Mouse (Mus musculus): ENCODE measurements around the gene Cldn13. TPM values are rescaled to one million over a fixed set of nuclear protein-coding genes. Genes with fewer than 3 reads are reported as not detected.
A peak's percentile ranks its signal among the peaks of the same experiment; 100 is the strongest.
"Not testable (repeated sequence)": the region's sequence is repeated elsewhere in the genome, so short reads cannot be mapped to it uniquely, and the experiment has no call there.

The Cldn13 gene
- polyA plus RNA-seq, 1 experiment from 2014 or later, result 10.0 TPM

DNA sequence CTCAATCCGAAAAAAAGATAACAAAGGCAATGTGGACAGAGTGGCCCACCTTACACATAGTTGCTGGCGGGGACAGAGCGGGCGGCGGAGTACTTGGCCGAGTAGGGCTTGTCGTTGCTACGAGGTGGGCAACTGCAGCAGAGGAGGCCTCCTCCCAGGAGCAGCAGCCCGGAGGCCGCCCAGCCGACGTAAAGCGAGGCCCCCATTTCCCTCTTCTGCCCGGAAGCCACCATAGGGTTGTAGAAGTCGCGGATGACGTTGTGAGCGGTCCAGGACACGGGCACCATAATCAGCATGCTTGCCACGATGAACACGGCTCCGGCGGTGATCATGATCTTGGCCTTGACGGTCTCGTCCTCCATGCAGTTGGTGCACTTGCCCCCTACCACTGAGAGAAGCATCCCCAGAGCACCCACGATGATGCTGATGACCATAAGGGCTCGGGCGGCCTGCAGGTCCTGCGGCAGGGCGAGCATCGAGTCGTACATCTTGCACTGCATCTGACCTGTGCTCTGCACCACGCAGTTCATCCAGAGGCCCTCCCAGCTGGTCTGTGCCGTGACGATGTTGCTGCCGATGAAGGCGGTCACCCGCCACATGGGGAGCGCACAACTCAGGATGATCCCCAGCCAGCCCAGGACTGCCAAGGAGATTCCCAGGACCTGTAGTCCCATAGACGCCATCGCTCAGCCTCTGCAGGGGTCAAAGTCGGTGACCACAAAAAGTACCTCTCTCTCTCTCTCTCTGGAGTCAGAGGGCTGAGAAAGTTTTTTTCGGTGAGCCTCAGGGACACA lies 30.9 kb upstream of the Cldn13 start:
- peaks cover 34% of the 10 kb centered on the region for H3K4me1 ChIP-seq (replicated peaks)
- WGBS, result 29% methylated on average over 43 of the region's 43 CpGs
- peak overlapping the region; percentile 8; the same call in 1 of the 2 replicates for H3K4me3 ChIP-seq
- no peak for ATAC-seq (ENCODE audit: insufficient number of reproducible peaks, low FRiP score)
- H3K27me3 ChIP-seq (replicated peaks), result peaks cover 29% of the 10 kb centered on the region
- H3K9ac ChIP-seq, result peak overlapping the region; percentile 37
- no peaks in the 10 kb centered on the region for H3K36me3 ChIP-seq
- H3K4me2 ChIP-seq, result peak overlapping the region; percentile 48
- H3K9me3 ChIP-seq (replicated peaks), result no peaks in the 10 kb centered on the region
- H3K27ac ChIP-seq (ENCODE audit: poor library complexity, severe bottlenecking), result no peak overlapping the region

GRCm38 (mm10) chr5:134945266-134945959 lies 30.1 kb upstream of the Cldn13 start:
- Histone ChIP-seq H3K9me3 (replicated peaks) (no peaks in the 10 kb centered on the region), H3K4me2 (no peak overlapping the region), H3K36me3 (no peaks in the 10 kb centered on the region), H3K27ac (ENCODE audit: poor library complexity, severe bottlenecking) (no peak overlapping the region), H3K27me3 (replicated peaks) (peaks cover 29% of the 10 kb centered on the region), H3K4me3 (no peak overlapping the region), H3K4me1 (replicated peaks) (peaks cover 26% of the 10 kb centered on the region), H3K9ac (peak overlapping the region; percentile 37; the same call in 1 of the 2 replicates)
- ATAC-seq (ENCODE audit: insufficient number of reproducible peaks, low FRiP score), result no peak
- 52% methylated on average over 18 of the region's 19 CpGs for WGBS

DNA sequence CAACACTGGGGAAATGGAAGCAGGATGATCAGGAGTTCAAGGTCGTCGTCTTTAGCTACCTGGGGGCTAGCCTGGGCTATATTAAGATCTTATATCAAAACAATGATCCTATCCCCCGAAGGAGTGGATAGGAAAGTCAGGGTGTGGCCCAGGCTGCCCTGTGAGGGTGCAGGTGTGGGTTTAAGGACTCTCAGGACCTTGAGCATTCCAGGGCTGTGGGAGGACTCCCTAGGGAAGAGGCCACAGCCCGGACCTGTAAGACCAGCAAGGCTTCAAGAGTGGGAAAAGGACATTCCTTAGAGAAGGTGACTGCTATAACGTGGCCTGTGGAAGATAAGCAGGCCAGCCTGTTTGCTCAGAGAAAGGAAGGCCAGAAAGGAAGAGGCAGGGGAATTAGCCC lies 28.9 kb upstream of the Cldn13 start:
- ATAC-seq (ENCODE audit: insufficient number of reproducible peaks, low FRiP score), result no peak
- WGBS, result 47% methylated on average over 5 of the region's 5 CpGs
- no peaks in the 10 kb centered on the region for H3K36me3 ChIP-seq

DNA sequence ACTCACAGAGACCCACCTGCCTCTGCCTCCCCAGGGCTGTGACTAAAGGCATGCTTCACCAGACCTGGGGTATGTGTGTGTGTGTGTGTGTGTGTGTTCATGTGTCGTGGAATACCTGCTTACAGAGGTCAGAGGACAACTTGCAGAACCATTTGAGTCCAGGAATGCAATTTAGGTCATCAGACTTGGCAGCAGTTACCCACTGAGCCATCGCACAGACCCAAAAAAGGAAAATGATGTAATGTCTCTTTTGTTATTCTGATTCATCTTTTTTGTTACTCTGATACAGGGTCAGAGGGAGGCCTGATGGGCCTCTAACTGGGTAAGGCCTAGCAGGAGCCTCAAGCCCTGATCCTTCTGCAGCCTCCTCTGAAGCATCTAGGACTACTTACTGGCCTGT lies 27.4 kb upstream of the Cldn13 start:
- peaks cover 21% of the 10 kb centered on the region for H3K4me1 ChIP-seq (replicated peaks)
- no peak overlapping the region for H3K4me3 ChIP-seq
- no peak overlapping the region for H3K9ac ChIP-seq
- 79% methylated on average over 2 of the region's 2 CpGs for whole genome bisulfite sequencing
- no peak overlapping the region for H3K4me2 ChIP-seq
- peaks cover 29% of the 10 kb centered on the region for H3K27me3 ChIP-seq (replicated peaks)
- H3K27ac ChIP-seq (ENCODE audit: poor library complexity, severe bottlenecking), result no peak overlapping the region
- ATAC-seq (ENCODE audit: insufficient number of reproducible peaks, low FRiP score), result no peak
- H3K36me3 ChIP-seq, result no peaks in the 10 kb centered on the region
- no peaks in the 10 kb centered on the region for H3K9me3 ChIP-seq (replicated peaks)

More for the DNA sequence above, 28.9 kb upstream of the Cldn13 start:
- Histone ChIP-seq H3K4me1 (replicated peaks) (peaks cover 26% of the 10 kb centered on the region), H3K9me3 (replicated peaks) (no peaks in the 10 kb centered on the region), H3K4me2 (no peak overlapping the region), H3K9ac (no peak overlapping the region), H3K27me3 (replicated peaks) (peaks cover 29% of the 10 kb centered on the region), H3K27ac (ENCODE audit: poor library complexity, severe bottlenecking) (no peak overlapping the region), H3K4me3 (no peak overlapping the region)

GRCm38 (mm10) chr5:134941472-134942209 lies 26.3 kb upstream of the Cldn13 start:
- Histone ChIP-seq H3K9ac (no peak overlapping the region), H3K4me2 (no peak overlapping the region), H3K4me1 (replicated peaks) (peaks cover 10% of the 10 kb centered on the region), H3K27ac (ENCODE audit: poor library complexity, severe bottlenecking) (no peak overlapping the region), H3K9me3 (replicated peaks) (no peaks in the 10 kb centered on the region), H3K27me3 (replicated peaks) (peaks cover 19% of the 10 kb centered on the region), H3K36me3 (no peaks in the 10 kb centered on the region), H3K4me3 (no peak overlapping the region)
- ATAC-seq (ENCODE audit: insufficient number of reproducible peaks, low FRiP score), result no peak
- 78% methylated on average over 14 of the region's 14 CpGs for WGBS

DNA sequence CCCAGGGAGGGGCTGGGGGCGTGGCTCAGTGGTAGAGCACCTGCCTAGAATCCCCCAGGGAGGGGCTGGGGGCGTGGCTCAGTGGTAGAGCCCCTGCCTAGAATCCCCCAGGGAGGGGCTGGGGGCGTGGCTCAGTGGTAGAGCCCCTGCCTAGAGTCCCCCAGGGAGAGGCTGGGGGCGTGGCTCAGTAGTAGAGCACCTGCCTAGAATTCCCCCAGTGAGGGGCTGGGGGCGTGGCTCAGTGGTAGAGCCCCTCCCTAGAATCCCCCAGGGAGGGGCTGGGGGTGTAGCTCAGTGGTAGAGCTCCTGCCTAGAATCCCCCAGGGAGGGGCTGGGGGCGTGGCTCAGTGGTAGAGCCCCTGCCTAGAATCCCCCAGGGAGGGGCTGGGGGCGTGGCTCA lies 24.2 kb upstream of the Cldn13 start:
- H3K4me3 ChIP-seq; H3K27ac ChIP-seq (ENCODE audit: poor library complexity, severe bottlenecking); H3K4me2 ChIP-seq; H3K27me3 ChIP-seq (replicated peaks); ATAC-seq (ENCODE audit: insufficient number of reproducible peaks, low FRiP score); H3K9me3 ChIP-seq (replicated peaks); H3K4me1 ChIP-seq (replicated peaks); H3K9ac ChIP-seq; H3K36me3 ChIP-seq: not testable (repeated sequence)
- 85% methylated on average over 4 of the region's 7 CpGs for WGBS

- Histone ChIP-seq H3K27me3 (replicated peaks) (no peaks in the 10 kb centered on the region), H3K27ac (ENCODE audit: poor library complexity, severe bottlenecking) (no peak overlapping the region), H3K9me3 (replicated peaks) (no peaks in the 10 kb centered on the region), H3K4me2 (no peak overlapping the region), H3K9ac (no peak overlapping the region), H3K36me3 (peaks cover 10% of the 10 kb centered on the region; the same call in 1 of the 2 replicates), H3K4me1 (replicated peaks) (no peaks in the 10 kb centered on the region), H3K4me3 (no peak overlapping the region)
- ATAC-seq (ENCODE audit: insufficient number of reproducible peaks, low FRiP score), result no peak
- 77% methylated on average over 3 of the region's 3 CpGs for WGBS
Observed at GRCm38 (mm10) chr5:134939069-134939468, 23.7 kb upstream of the Cldn13 start.

DNA sequence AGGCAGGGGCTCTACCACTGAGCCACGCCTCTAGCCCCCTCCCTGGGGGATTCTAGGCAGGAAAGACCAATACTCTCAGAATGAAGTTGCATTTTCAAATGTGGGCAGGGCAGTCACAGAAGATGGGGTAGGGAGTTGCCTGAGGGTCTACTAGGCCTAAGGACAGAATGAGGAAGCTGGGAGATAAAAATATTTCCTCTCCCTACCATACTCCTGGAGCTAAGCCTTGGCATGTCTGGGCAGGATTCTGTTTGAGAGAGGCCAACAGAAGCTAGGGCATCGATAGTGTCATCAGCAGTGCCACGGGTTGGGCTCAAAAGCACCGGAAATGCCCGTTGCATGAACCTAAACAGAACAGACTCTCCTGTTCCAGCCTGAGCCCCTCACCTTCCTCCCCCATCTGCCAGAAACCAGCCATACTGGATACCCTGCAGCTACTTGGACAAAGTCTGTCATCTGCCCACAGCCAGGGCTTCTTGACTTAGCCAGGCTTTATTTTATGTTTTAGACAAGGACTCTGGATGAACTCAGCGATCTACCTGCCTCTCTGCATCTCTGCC lies 21.4 kb upstream of the Cldn13 start:
- Histone ChIP-seq H3K9ac (no peak overlapping the region), H3K36me3 (peaks cover 10% of the 10 kb centered on the region; the same call in 1 of the 2 replicates), H3K4me2 (no peak overlapping the region), H3K9me3 (replicated peaks) (no peaks in the 10 kb centered on the region), H3K27me3 (replicated peaks) (no peaks in the 10 kb centered on the region), H3K4me3 (no peak overlapping the region), H3K4me1 (replicated peaks) (peaks cover 7% of the 10 kb centered on the region; the same call in 1 of the 2 replicates), H3K27ac (ENCODE audit: poor library complexity, severe bottlenecking) (no peak overlapping the region)
- WGBS, result 74% methylated on average over 6 of the region's 6 CpGs
- ATAC-seq (ENCODE audit: insufficient number of reproducible peaks, low FRiP score), result no peak

- Histone ChIP-seq H3K27me3 (replicated peaks) (no peaks in the 10 kb centered on the region), H3K4me1 (replicated peaks) (peaks cover 7% of the 10 kb centered on the region; the same call in 1 of the 2 replicates), H3K36me3 (peaks cover 10% of the 10 kb centered on the region; the same call in 1 of the 2 replicates), H3K27ac (ENCODE audit: poor library complexity, severe bottlenecking) (no peak overlapping the region), H3K4me3 (no peak overlapping the region), H3K9me3 (replicated peaks) (no peaks in the 10 kb centered on the region), H3K4me2 (no peak overlapping the region), H3K9ac (no peak overlapping the region)
- 83% methylated on average over 6 of the region's 6 CpGs for WGBS
- no peak for ATAC-seq (ENCODE audit: insufficient number of reproducible peaks, low FRiP score)
Observed at GRCm38 (mm10) chr5:134936051-134936450, 20.7 kb upstream of the Cldn13 start.

GRCm38 (mm10) chr5:134934666-134935065 lies 19.3 kb upstream of the Cldn13 start:
- no peak for ATAC-seq (ENCODE audit: insufficient number of reproducible peaks, low FRiP score)
- H3K27ac ChIP-seq (ENCODE audit: poor library complexity, severe bottlenecking), result no peak overlapping the region
- peaks cover 10% of the 10 kb centered on the region; the same call in 1 of the 2 replicates for H3K36me3 ChIP-seq
- no peaks in the 10 kb centered on the region for H3K9me3 ChIP-seq (replicated peaks)
- no peak overlapping the region for H3K9ac ChIP-seq
- peaks cover 7% of the 10 kb centered on the region; the same call in 1 of the 2 replicates for H3K4me1 ChIP-seq (replicated peaks)
- 87% methylated on average over 3 of the region's 3 CpGs for WGBS
- no peaks in the 10 kb centered on the region for H3K27me3 ChIP-seq (replicated peaks)
- H3K4me3 ChIP-seq, result no peak overlapping the region
- H3K4me2 ChIP-seq, result no peak overlapping the region

- not testable (repeated sequence) for H3K4me2 ChIP-seq; H3K4me3 ChIP-seq; H3K9me3 ChIP-seq (replicated peaks); H3K4me1 ChIP-seq (replicated peaks); H3K36me3 ChIP-seq; ATAC-seq (ENCODE audit: insufficient number of reproducible peaks, low FRiP score); H3K9ac ChIP-seq; H3K27ac ChIP-seq (ENCODE audit: poor library complexity, severe bottlenecking); H3K27me3 ChIP-seq (replicated peaks)
- WGBS, result 85% methylated on average over 5 of the region's 5 CpGs
Observed at GRCm38 (mm10) chr5:134933686-134934085, 18.4 kb upstream of the Cldn13 start.

Data from heart, embryonic 12.5 days (tissue).